In genomic region chr7:143977831-143978682, GRCm38 (mm10) we compare ENCODE assay signal across 8 mouse cellular contexts. TPM values are rescaled to one million over a fixed set of nuclear protein-coding genes. Genes with fewer than 3 reads are reported as not detected.
DNase-seq lines count a peak whose midpoint lies in the region; ATAC-seq and TF ChIP-seq lines count a peak whose summit lies in the region.

No protein-coding gene starts in this region.

- no peak for TF ChIP-seq CTCF in gastrocnemius, adult 2 months (IDR thresholded peaks at IDR 0.05)

- peaks cover 0 to 7% of the 10 kb centered on the region in 2 experiments; a peak in 1 of 4 replicates for H3K4me1 ChIP-seq in ES-E14 (ENCODE audit: control insufficient read depth in 2 of 2, insufficient read depth in 2 of 2, low read length in 2 of 2, poor library complexity in 1 of 2)
- peaks cover 23% of the 10 kb centered on the region for H3K4me1 ChIP-seq in forebrain, embryonic 13.5 days
- H3K4me1 ChIP-seq in midbrain, embryonic 10.5 days = peaks cover 22% of the 10 kb centered on the region

- no peaks in the 10 kb centered on the region for H3K9me3 ChIP-seq in ES-E14 (ENCODE audit: control insufficient read depth, insufficient read depth, low read depth, low read length)
- no peaks in the 10 kb centered on the region for H3K9me3 ChIP-seq in forebrain, embryonic 13.5 days (replicated peaks)
- H3K9me3 ChIP-seq in midbrain, embryonic 10.5 days (replicated peaks) = no peaks in the 10 kb centered on the region

- H3K4me3 ChIP-seq in gastrocnemius, adult 2 months = peak overlapping the region; percentile 56
- peak overlapping the region; percentile 73 to 78 for H3K4me3 ChIP-seq in ES-E14 (ENCODE audit: insufficient read depth in 1 of 2, low read depth in 1 of 2, low read length in 2 of 2, poor library complexity in 1 of 2, severe bottlenecking in 1 of 2)
- peak overlapping the region; percentile 53 for H3K4me3 ChIP-seq in forebrain, embryonic 13.5 days
- H3K4me3 ChIP-seq in midbrain, embryonic 10.5 days = peak overlapping the region; percentile 73

- no peak for DNase-seq in gastrocnemius, adult 2 months
- DNase-seq in gastrocnemius, adult 8-10 months (ENCODE audit: low spot score in 2 of 2) = no peak
- DNase-seq in ES-E14 (ENCODE audit: low read depth, low spot score) = no peak
- DNase-seq in kidney, postnatal 25 days = peak; percentile 61 to 80
- peak; percentile 37 for DNase-seq in midbrain, embryonic 10.5 days (ENCODE audit: low spot score)
- DNase-seq in yolk sac, embryonic 10.5 days (ENCODE audit: low spot score) = peak; percentile 41
- DNase-seq in T-cell, adult 2 months (ENCODE audit: low spot score) = no peak

- in situ Hi-C loops in ES-E14 (cut with MboI; ENCODE audit: low sequenced_read_pairs in 2 of 2, unreplicated experiment in 2 of 2) = no loop called here

- H3K27ac ChIP-seq in gastrocnemius, adult 2 months = no peak overlapping the region
- no peak overlapping the region for H3K27ac ChIP-seq in ES-E14 (ENCODE audit: insufficient read depth, low read depth, low read length, poor library complexity, severe bottlenecking)
- no peak overlapping the region for H3K27ac ChIP-seq in forebrain, embryonic 13.5 days
- H3K27ac ChIP-seq in midbrain, embryonic 10.5 days (replicated peaks) = peak overlapping the region; percentile 73; the same call in 1 of the 2 replicates

- under 1% methylated on average over 65 of the region's 67 CpGs for WGBS in forebrain, embryonic 13.5 days
- under 1% methylated on average over 67 of the region's 67 CpGs for WGBS in midbrain, embryonic 10.5 days

- peak overlapping the region; percentile 57 for H3K9ac ChIP-seq in ES-E14 (ENCODE audit: insufficient read depth, low read depth, low read length, poor library complexity, severe bottlenecking)
- H3K9ac ChIP-seq in forebrain, embryonic 13.5 days = peak overlapping the region; percentile 59

- peak overlapping the region; percentile 98 for H3K4me2 ChIP-seq in forebrain, embryonic 13.5 days

- no peaks in the 10 kb centered on the region for H3K36me3 ChIP-seq in ES-E14 (ENCODE audit: control insufficient read depth, insufficient read depth, low read length, poor library complexity, severe bottlenecking)
- H3K36me3 ChIP-seq in forebrain, embryonic 13.5 days (ENCODE audit: poor library complexity, severe bottlenecking) = no peaks in the 10 kb centered on the region
- no peaks in the 10 kb centered on the region for H3K36me3 ChIP-seq in midbrain, embryonic 10.5 days

- H3K27me3 ChIP-seq in forebrain, embryonic 13.5 days = peaks cover 72% of the 10 kb centered on the region
- peaks cover 88% of the 10 kb centered on the region for H3K27me3 ChIP-seq in midbrain, embryonic 10.5 days (ENCODE audit: low read depth, poor library complexity, severe bottlenecking)

- intact Hi-C loops in gastrocnemius, adult 2 months (cut with DNase I) = no loop called here

- peak; percentile 57 for ATAC-seq in forebrain, embryonic 13.5 days

TF ChIP-seq in ES-E14, 5 proteins besides CTCF, POLR2A, EP300 and RAD21:
- no peak for TF ChIP-seq MAFK (IDR thresholded peaks at IDR 0.05; ENCODE audit: insufficient read depth, low read depth, low read length)
- TF ChIP-seq ZC3H11A (IDR thresholded peaks at IDR 0.05; ENCODE audit: borderline replicate concordance, low read depth, low read length) = no peak
- TF ChIP-seq HCFC1 (IDR thresholded peaks at IDR 0.05; ENCODE audit: borderline replicate concordance, insufficient read depth, low read length) = no peak
- TF ChIP-seq ZNF384 (IDR thresholded peaks at IDR 0.05; ENCODE audit: low read depth, low read length) = no peak
- TF ChIP-seq CHD2 (IDR thresholded peaks at IDR 0.05; ENCODE audit: low read depth, low read length) = no peak

RNA-seq across cellular contexts. Expression of gene Shank2, which starts 23.7 kb away (rescaled TPM):
- under 1 TPM; 0.08 to 0.14 TPM for total RNA-seq in gastrocnemius, adult 2 months (2021)
- total RNA-seq in gastrocnemius, adult 8-10 months (2022) = under 1 TPM; 0.07 to 0.13 (median 0.08) TPM
- total RNA-seq in ES-E14 (2012; rRNA removed) = 0.94 and 1.3 TPM in 2 replicates
- polyA plus RNA-seq in forebrain, embryonic 13.5 days (2015; fragmentation: Nextera tagmentation; extraction: Ambion mirVana) = 4.1 and 4.9 TPM in 2 replicates
- polyA plus RNA-seq in midbrain, embryonic 10.5 days (2016; fragmentation: Nextera tagmentation; extraction: Ambion mirVana) = 0.91 and 1.5 TPM in 2 replicates

Comparison
In these comparisons a context has a peak if more than half of its experiments do, and no peak if none do; other contexts are left out.
1. DNase-seq: peak in kidney, postnatal 25 days (2 of 2), midbrain, embryonic 10.5 days (single experiment) and yolk sac, embryonic 10.5 days (single experiment); none in gastrocnemius, adult 2 months (single experiment), gastrocnemius, adult 8-10 months (0 of 2), ES-E14 (single experiment) and T-cell, adult 2 months (single experiment).
2. Peak in every context shown above with its lines, with median percentiles within 50 percentile points of each other: H3K4me3 ChIP-seq.